ENCODE assay signal across 21 mouse cellular contexts in genomic region chr3:101714810-101715209, GRCm38 (mm10).
DNase-seq lines count a peak whose midpoint lies in the region; ATAC-seq and TF ChIP-seq lines count a peak whose summit lies in the region.
"Had no signal": no experiment of that assay in that cellular context is flagged by ENCODE, and none has a peak within 500 bp of the region (broad histone marks: within the 10 kb centered on the region; RNA-seq: fewer than 3 reads in every experiment).

No protein-coding gene starts in this region.

- H3K36me3 ChIP-seq in forebrain, embryonic 11.5 days (ENCODE audit: control insufficient read depth, insufficient read depth, low read length), result no peaks in the 10 kb centered on the region
- H3K36me3 ChIP-seq in forebrain, embryonic 12.5 days (replicated peaks), result no peaks in the 10 kb centered on the region
- H3K36me3 ChIP-seq in thymus, adult 2 months (ENCODE audit: control insufficient read depth, insufficient read depth, low read length), result no peaks in the 10 kb centered on the region
- H3K36me3 ChIP-seq: hindbrain, embryonic 15.5 days; midbrain, embryonic 10.5 days; neural tube, embryonic 15.5 days had no signal

- H3K4me1 ChIP-seq in forebrain, embryonic 11.5 days (replicated peaks; ENCODE audit: control insufficient read depth, insufficient read depth, low read length), result peaks cover 13% of the 10 kb centered on the region
- peaks cover 34% of the 10 kb centered on the region for H3K4me1 ChIP-seq in forebrain, embryonic 12.5 days
- peaks cover 57% of the 10 kb centered on the region for H3K4me1 ChIP-seq in thymus, adult 2 months (replicated peaks; ENCODE audit: control insufficient read depth, insufficient read depth, low read length)

- WGBS in forebrain, embryonic 11.5 days, result 82% methylated on average over 5 of the region's 5 CpGs
- 78% methylated on average over 5 of the region's 5 CpGs for WGBS in forebrain, embryonic 12.5 days
- 55% methylated on average over 5 of the region's 5 CpGs for WGBS in thymus, adult 2 months

- no peak overlapping the region for H3K9ac ChIP-seq in forebrain, embryonic 11.5 days (ENCODE audit: low read length)
- no peak overlapping the region for H3K9ac ChIP-seq in forebrain, embryonic 12.5 days
- H3K9ac ChIP-seq: hindbrain, embryonic 15.5 days; neural tube, embryonic 15.5 days had no signal

- no peak overlapping the region for H3K27ac ChIP-seq in forebrain, embryonic 11.5 days (ENCODE audit: low read depth, low read length)
- no peak overlapping the region for H3K27ac ChIP-seq in forebrain, embryonic 12.5 days
- peak overlapping the region; percentile 22; the same call in 1 of the 2 replicates for H3K27ac ChIP-seq in thymus, adult 2 months (ENCODE audit: control insufficient read depth, insufficient read depth, low read length)
- H3K27ac ChIP-seq: hindbrain, embryonic 15.5 days; layer of hippocampus, adult 2 months; midbrain, embryonic 10.5 days; neural tube, embryonic 15.5 days had no signal

- no peaks in the 10 kb centered on the region for H3K9me3 ChIP-seq in forebrain, embryonic 11.5 days (ENCODE audit: control insufficient read depth, low read length)
- H3K9me3 ChIP-seq in forebrain, embryonic 12.5 days, result no peaks in the 10 kb centered on the region
- H3K9me3 ChIP-seq: hindbrain, embryonic 15.5 days; midbrain, embryonic 10.5 days; neural tube, embryonic 15.5 days had no signal

- no peak for TF ChIP-seq POLR2A in thymus, adult 2 months (IDR thresholded peaks at IDR 0.05; ENCODE audit: control insufficient read depth, extremely low read depth, insufficient read depth, low read length, poor library complexity)

- no peak for TF ChIP-seq CTCF in thymus, adult 2 months (IDR thresholded peaks at IDR 0.05; ENCODE audit: borderline replicate concordance, control insufficient read depth, extremely low read depth, insufficient read depth, low read length, poor library complexity)

- DNase-seq in forebrain, embryonic 11.5 days (ENCODE audit: low spot score), result peak; percentile 18
- no peak for DNase-seq in thymus, adult 2 months
- no peak for DNase-seq in thymus, postnatal 14 days
- DNase-seq in ZHBTc4 (ENCODE audit: low read depth, low spot score), result peak; percentile 94
- DNase-seq in testis, postnatal 14 days (ENCODE audit: low spot score), result no peak
- DNase-seq in c-Kit-positive CD71-positive TER-119-positive erythroid progenitor cells, embryonic 14.5 days (ENCODE audit: low spot score), result no peak
- DNase-seq: adrenal gland, postnatal 25 days; cerebellum, adult 11 months; embryo, embryonic 11 days; gastrocnemius, postnatal 36 days; kidney, adult 9 months; kidney, postnatal 14 days; thymus, postnatal 4 days had no signal

- no peak for ATAC-seq in forebrain, embryonic 11.5 days (replicated peaks; ENCODE audit: low FRiP score)
- ATAC-seq in forebrain, embryonic 12.5 days (ENCODE audit: low FRiP score), result no peak
- ATAC-seq: lung, postnatal 0 days; midbrain, embryonic 16.5 days had no signal

- no peaks in the 10 kb centered on the region for H3K27me3 ChIP-seq in forebrain, embryonic 11.5 days (ENCODE audit: control insufficient read depth, insufficient read depth, low read length)
- H3K27me3 ChIP-seq in forebrain, embryonic 12.5 days, result peaks cover 9% of the 10 kb centered on the region; the same call in 1 of the 2 replicates
- no peaks in the 10 kb centered on the region for H3K27me3 ChIP-seq in thymus, adult 2 months (ENCODE audit: control insufficient read depth, insufficient read depth, low read length)
- H3K27me3 ChIP-seq: hindbrain, embryonic 15.5 days; neural tube, embryonic 15.5 days had no signal

- no peak overlapping the region for H3K4me3 ChIP-seq in forebrain, embryonic 11.5 days (ENCODE audit: low read depth, low read length)
- H3K4me3 ChIP-seq in forebrain, embryonic 12.5 days (replicated peaks), result no peak overlapping the region
- no peak overlapping the region for H3K4me3 ChIP-seq in thymus, adult 2 months (ENCODE audit: control insufficient read depth, insufficient read depth, low read length)
- H3K4me3 ChIP-seq: hindbrain, embryonic 15.5 days; layer of hippocampus, adult 2 months; midbrain, embryonic 10.5 days; myocyte; neural tube, embryonic 15.5 days had no signal

- no peak overlapping the region for H3K4me2 ChIP-seq in forebrain, embryonic 11.5 days (ENCODE audit: low read depth, low read length, severe bottlenecking)
- H3K4me2 ChIP-seq in forebrain, embryonic 12.5 days, result no peak overlapping the region
- H3K4me2 ChIP-seq: hindbrain, embryonic 15.5 days; neural tube, embryonic 15.5 days had no signal

Comparison
In these comparisons a context has a peak if more than half of its experiments do, and no peak if none do; other contexts are left out.
1. DNase-seq: peak in forebrain, embryonic 11.5 days (single experiment) and ZHBTc4 (single experiment); none in thymus, adult 2 months (single experiment), thymus, postnatal 14 days (single experiment), testis, postnatal 14 days (single experiment) and c-Kit-positive CD71-positive TER-119-positive erythroid progenitor cells, embryonic 14.5 days (single experiment).